ENCODE assay signal across 6 mouse cellular contexts in genomic region chr5:23553338-23553737, GRCm38 (mm10).
DNase-seq lines count a peak whose midpoint lies in the region; ATAC-seq lines count a peak whose summit lies in the region.
"Not testable (repeated sequence)": the region's sequence is repeated elsewhere in the genome, so short reads cannot be mapped to it uniquely, and the experiment has no call there.

No protein-coding gene starts in this region.

- not testable (repeated sequence) for H3K9me3 ChIP-seq in kidney, embryonic 15.5 days (replicated peaks); liver, embryonic 13.5 days (replicated peaks); liver, embryonic 16.5 days (replicated peaks; ENCODE audit: control insufficient read depth, low read length)

- H3K4me1 ChIP-seq in kidney, embryonic 15.5 days, result not testable (repeated sequence)
- peaks cover 16% of the 10 kb centered on the region for H3K4me1 ChIP-seq in liver, embryonic 13.5 days (replicated peaks)
- H3K4me1 ChIP-seq in liver, embryonic 16.5 days (ENCODE audit: control insufficient read depth, low read depth, low read length), result peaks cover 13% of the 10 kb centered on the region

- H3K9ac ChIP-seq in kidney, embryonic 15.5 days; liver, embryonic 13.5 days: not testable (repeated sequence)
- H3K9ac ChIP-seq in liver, embryonic 16.5 days (ENCODE audit: low read depth, low read length), result peak overlapping the region; percentile 20; the same call in 1 of the 2 replicates

- not testable (repeated sequence) for H3K4me2 ChIP-seq in kidney, embryonic 15.5 days; liver, embryonic 13.5 days
- 0 out of 2 replicates have a peak overlapping the region, but pooled peaks have one; percentile 24 for H3K4me2 ChIP-seq in liver, embryonic 16.5 days (ENCODE audit: low read depth, low read length)

- 0 out of 2 replicates have a peak overlapping the region, but pooled peaks have one; percentile 18 for H3K27ac ChIP-seq in kidney, embryonic 15.5 days
- not testable (repeated sequence) for H3K27ac ChIP-seq in liver, embryonic 13.5 days
- peak overlapping the region; percentile 72 for H3K27ac ChIP-seq in liver, embryonic 16.5 days (ENCODE audit: low read length)

- not testable (repeated sequence) for H3K4me3 ChIP-seq in kidney, embryonic 15.5 days (replicated peaks); liver, embryonic 13.5 days (replicated peaks); liver, embryonic 16.5 days (ENCODE audit: low read depth, low read length)

- peak; percentile 6 for DNase-seq in c-Kit-negative CD71-positive TER-119-positive erythroid progenitor cells, embryonic 14.5 days (ENCODE audit: low read depth, low spot score)
- peak; percentile 89 for DNase-seq in heart, adult 11 months
- DNase-seq in liver, embryonic 13.5 days, result not testable (repeated sequence)

- WGBS in kidney, embryonic 15.5 days, result 77% methylated on average over 3 of the region's 3 CpGs
- 35% methylated on average over 3 of the region's 3 CpGs for WGBS in liver, embryonic 13.5 days (ENCODE audit: insufficient replicate concordance)
- WGBS in liver, embryonic 16.5 days (ENCODE audit: insufficient replicate concordance), result 26% methylated on average over 3 of the region's 3 CpGs

- not testable (repeated sequence) for H3K36me3 ChIP-seq in kidney, embryonic 15.5 days; liver, embryonic 13.5 days; liver, embryonic 16.5 days (ENCODE audit: control insufficient read depth, insufficient read depth)

- ATAC-seq in kidney, embryonic 15.5 days (replicated peaks; ENCODE audit: low FRiP score), result not testable (repeated sequence)
- ATAC-seq in liver, embryonic 13.5 days (ENCODE audit: low read depth), result peak; percentile 88
- peak; percentile 96 for ATAC-seq in liver, embryonic 16.5 days (ENCODE audit: low read depth)
- peak; percentile 91 for ATAC-seq in megakaryocyte-erythroid progenitor cell, adult 5-6 weeks (replicated peaks; ENCODE audit: low FRiP score, low TSS enrichment, poor library complexity, severe bottlenecking)

- H3K27me3 ChIP-seq in kidney, embryonic 15.5 days; liver, embryonic 13.5 days; liver, embryonic 16.5 days (ENCODE audit: control insufficient read depth, insufficient read depth, low read depth, low read length): not testable (repeated sequence)
